Mouse (Mus musculus): Measurements from ENCODE around the gene Gm1553. TPM values are rescaled to one million over a fixed set of nuclear protein-coding genes. Genes with fewer than 3 reads are reported as not detected.

Gm1553 gene
- not detected for total RNA-seq (2021)
- long read RNA-seq, experiment 1 = 0 reads
- long read RNA-seq, experiment 2 = 0 reads

DNA sequence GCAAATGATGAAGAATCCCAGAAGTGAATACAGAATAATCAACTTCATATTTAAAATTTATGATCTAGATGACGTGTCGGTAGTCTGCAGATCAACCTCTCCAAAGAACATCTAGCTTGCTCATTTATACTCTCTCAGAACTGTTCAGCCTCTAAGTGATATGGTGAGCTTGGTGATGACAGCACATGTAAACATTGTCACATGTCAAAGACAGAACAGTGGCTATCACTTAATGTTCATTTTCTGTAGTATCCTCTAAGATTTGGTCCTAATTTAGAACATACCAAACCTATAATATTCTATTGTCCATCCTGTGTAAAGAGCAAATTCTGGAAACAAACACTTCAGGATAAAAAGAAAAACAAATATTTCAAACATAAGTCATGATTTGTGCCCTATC, at the start of gene Gm1553:
Gene Gm1553 (minus strand): TSS at position 101 of the 400 bp plus-strand sequence.
- intact Hi-C loops (cut with DNase I; ENCODE audit: low total_unique reads) = no loop called here
- DNase-seq = no peak

Other genes with a start within 250 kb of the Gm1553 start
- not detected for gene 4932415D10Rik, start 176.0 kb downstream of the Gm1553 start, total RNA-seq (2021)
- 1 to 10 TPM; 1.6 to 1.9 TPM for gene Gm4924, start 138.4 kb downstream of the Gm1553 start, total RNA-seq (2021)
- 10 to 100 TPM; 24.4 to 26.3 TPM for gene 1190007I07Rik, start 130.6 kb upstream of the Gm1553 start, total RNA-seq (2021)
- 10 to 100 TPM; 16.2 to 18.8 TPM for gene Tdg, start 137.2 kb upstream of the Gm1553 start, total RNA-seq (2021)
- 1 to 10 TPM; 5.4 to 6.3 TPM for gene Glt8d2, start 198.0 kb upstream of the Gm1553 start, total RNA-seq (2021)
- gene Hcfc2, start 203.5 kb upstream of the Gm1553 start, total RNA-seq (2021) = 10 to 100 TPM; 18.5 to 21.3 TPM

Measured in gastrocnemius, postnatal 14 days (tissue).